Mouse (Mus musculus): Measurements from ENCODE around the gene Tead1.

Gene Tead1

GRCm38 (mm10) chr7:112685993-112686392, 6.9 kb downstream of the Tead1 start:
- DNase-seq (ENCODE audit: low read depth, low spot score) = peak; percentile 47

- DNase-seq (ENCODE audit: low read depth, low spot score) = peak; percentile 52
These were observed 7.5 kb downstream of the Tead1 start for GRCm38 (mm10) chr7:112686586-112686985.

GRCm38 (mm10) chr7:112688425-112689001, 9.4 kb downstream of the Tead1 start:
- no peak for DNase-seq (ENCODE audit: low read depth, low spot score)

GRCm38 (mm10) chr7:112690836-112691781, 12.0 kb downstream of the Tead1 start:
- peak; percentile 57 for DNase-seq (ENCODE audit: low read depth, low spot score)

- DNase-seq (ENCODE audit: low read depth, low spot score) = no peak
These were observed 14.4 kb downstream of the Tead1 start for GRCm38 (mm10) chr7:112693566-112693965.

GRCm38 (mm10) chr7:112696777-112697161, 17.7 kb downstream of the Tead1 start:
- no peak for DNase-seq (ENCODE audit: low read depth, low spot score)

GRCm38 (mm10) chr7:112697162-112697841, 18.2 kb downstream of the Tead1 start:
- no peak for DNase-seq (ENCODE audit: low read depth, low spot score)

GRCm38 (mm10) chr7:112700082-112700481, 21.0 kb downstream of the Tead1 start:
- DNase-seq (ENCODE audit: low read depth, low spot score) = peak; percentile 80

- no peak for DNase-seq (ENCODE audit: low read depth, low spot score)
These were observed 24.2 kb downstream of the Tead1 start for GRCm38 (mm10) chr7:112703341-112703740.

- no peak for DNase-seq (ENCODE audit: low read depth, low spot score)
These were observed 26.8 kb downstream of the Tead1 start for GRCm38 (mm10) chr7:112705870-112706269.

- no peak for DNase-seq (ENCODE audit: low read depth, low spot score)
These were observed 27.6 kb downstream of the Tead1 start for GRCm38 (mm10) chr7:112706756-112707155.

GRCm38 (mm10) chr7:112710409-112711107, 31.4 kb downstream of the Tead1 start:
- no peak for DNase-seq (ENCODE audit: low read depth, low spot score)

- no peak for DNase-seq (ENCODE audit: low read depth, low spot score)
These were observed 32.9 kb downstream of the Tead1 start for GRCm38 (mm10) chr7:112711977-112712376.

- no peak for DNase-seq (ENCODE audit: low read depth, low spot score)
These were observed 34.4 kb downstream of the Tead1 start for GRCm38 (mm10) chr7:112713509-112713908.

- DNase-seq (ENCODE audit: low read depth, low spot score) = no peak
These were observed 35.7 kb downstream of the Tead1 start for GRCm38 (mm10) chr7:112714783-112715182.

- no peak for DNase-seq (ENCODE audit: low read depth, low spot score)
These were observed 37.6 kb downstream of the Tead1 start for GRCm38 (mm10) chr7:112716701-112717100.

GRCm38 (mm10) chr7:112717676-112718075, 38.6 kb downstream of the Tead1 start:
- no peak for DNase-seq (ENCODE audit: low read depth, low spot score)

GRCm38 (mm10) chr7:112719394-112720142, 40.5 kb downstream of the Tead1 start:
- peak; percentile 68 for DNase-seq (ENCODE audit: low read depth, low spot score)

- DNase-seq (ENCODE audit: low read depth, low spot score) = peak; percentile 68
These were observed 41.2 kb downstream of the Tead1 start for GRCm38 (mm10) chr7:112720143-112720988.

- DNase-seq (ENCODE audit: low read depth, low spot score) = no peak
These were observed 41.8 kb downstream of the Tead1 start for GRCm38 (mm10) chr7:112720989-112721337.

All from forelimb bud, embryonic 11.5 days (tissue).